Mouse (Mus musculus) ES-E14 (cell line): ENCODE results near the gene Rnf207.

Experiments
- CHD2 ChIP-seq: IDR thresholded peaks from 2 replicates; pipeline ENCODE4 v1.6.1; 2014; ENCODE audit warnings: mild to moderate bottlenecking, low read depth, low read length, inconsistent platforms
- HCFC1 ChIP-seq: IDR thresholded peaks from 2 replicates; pipeline ENCODE4 v1.6.1; 2012; ENCODE audit warnings: low read length, inconsistent platforms, borderline replicate concordance; ENCODE audit not compliant: insufficient read depth
- MAFK ChIP-seq: IDR thresholded peaks from 2 replicates; pipeline ENCODE4 v1.6.1; 2014; ENCODE audit warnings: mild to moderate bottlenecking, low read depth, low read length, inconsistent platforms; ENCODE audit not compliant: insufficient read depth

GRCm38 (mm10) chr4:152305991-152306390 lies 12.8 kb downstream of the Rnf207 start:
- TF ChIP-seq MAFK = no peak
- TF ChIP-seq HCFC1 = no peak
- no peak for TF ChIP-seq CHD2
